Mouse (Mus musculus) cerebellum, adult 2 months (tissue): ENCODE results near the gene Cfap43.

Experiments used
- CTCF ChIP-seq: fragments of 200-500 bp; IDR thresholded peaks from 2 replicates; pipeline ENCODE4 v1.5.1; 2011; ENCODE audit warnings: low read depth, mild to moderate bottlenecking, control low read depth, low read length, moderate library complexity, borderline replicate concordance; ENCODE audit not compliant: insufficient read depth
- POLR2A ChIP-seq: fragments of 200-500 bp; IDR thresholded peaks from 2 replicates; pipeline ENCODE4 v1.6.1; 2011; ENCODE audit warnings: low read length, control low read depth, borderline replicate concordance; ENCODE audit not compliant: insufficient read depth

DNA sequence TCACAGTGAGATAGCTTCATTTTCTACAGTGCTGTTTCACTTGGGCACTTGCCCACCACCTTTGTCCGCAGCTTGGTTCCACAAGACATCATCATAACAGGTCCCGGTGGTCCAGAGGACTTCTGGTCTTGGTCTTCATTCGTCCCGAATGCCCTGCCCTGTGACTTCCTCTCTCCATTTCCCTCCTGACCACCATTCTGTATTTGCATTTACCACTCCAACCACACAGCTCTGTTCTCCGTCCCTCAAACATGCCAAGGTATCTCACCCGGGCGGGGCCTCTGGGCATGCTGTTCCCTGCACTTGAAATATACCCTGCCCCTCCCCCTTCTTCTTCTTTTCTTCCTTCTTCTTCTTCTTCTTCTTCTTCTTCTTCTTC, 97.6 kb downstream of the Cfap43 start:
- TF ChIP-seq CTCF (no peak), POLR2A (no peak)
